Mouse (Mus musculus): ENCODE measurements around the gene Nxph3. TPM values are rescaled to one million over a fixed set of nuclear protein-coding genes. Genes with fewer than 3 reads are reported as not detected.

The Nxph3 gene
- polyA plus RNA-seq, 1 experiment from 2014 or later: 0.57 TPM

DNA sequence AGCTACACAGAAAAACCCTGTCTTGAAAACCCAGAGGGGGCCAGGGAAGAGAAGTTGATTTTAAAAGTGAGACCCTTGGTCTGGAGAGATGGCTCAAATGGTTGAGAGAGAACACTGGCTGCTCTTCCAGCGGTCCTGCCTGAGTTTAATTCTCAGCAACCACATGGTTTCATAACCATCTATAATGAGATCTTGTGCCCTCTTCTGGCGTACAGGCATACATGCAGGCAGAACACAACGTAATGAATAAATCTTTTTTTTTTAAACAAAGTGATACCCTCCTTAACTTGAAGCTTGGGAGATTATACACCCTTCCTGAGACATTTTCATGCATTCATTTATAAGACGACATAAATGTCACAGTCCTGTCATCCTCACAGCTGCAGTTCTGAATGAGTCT, 34.9 kb downstream of the Nxph3 start:
- no peak for ATAC-seq (ENCODE audit: low FRiP score)
- 81% methylated on average over 4 of the region's 4 CpGs for WGBS
- peaks cover 27% of the 10 kb centered on the region for H3K36me3 ChIP-seq (replicated peaks)

DNA sequence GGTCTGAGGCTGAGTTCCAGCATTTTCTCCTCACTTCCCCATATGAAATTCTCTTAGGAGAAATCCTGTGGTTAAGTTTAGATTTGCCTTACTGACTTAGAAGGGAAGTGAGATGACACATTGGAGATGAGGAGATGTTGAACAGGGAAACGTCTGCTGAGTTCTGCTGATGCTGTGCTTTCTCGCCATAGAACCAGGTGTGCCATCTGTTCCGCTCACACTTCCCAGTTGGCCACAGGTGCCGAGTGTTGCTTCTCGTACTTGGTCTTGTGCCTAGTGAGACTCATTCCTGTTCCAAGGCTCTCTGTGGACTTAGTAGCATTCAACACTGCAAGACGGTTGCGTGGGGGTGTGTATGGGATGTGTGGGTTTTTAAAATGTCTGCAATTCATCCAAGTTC, 38.0 kb downstream of the Nxph3 start:
- H3K4me3 ChIP-seq (replicated peaks): no peak overlapping the region
- ATAC-seq (ENCODE audit: low FRiP score): no peak

More for the DNA sequence above, 34.9 kb downstream of the Nxph3 start:
- no peak overlapping the region for H3K4me2 ChIP-seq
- H3K27me3 ChIP-seq: no peaks in the 10 kb centered on the region
- H3K4me1 ChIP-seq: no peaks in the 10 kb centered on the region
- no peak overlapping the region for H3K9ac ChIP-seq
- H3K27ac ChIP-seq: no peak overlapping the region
- H3K4me3 ChIP-seq (replicated peaks): no peak overlapping the region
- no peaks in the 10 kb centered on the region for H3K9me3 ChIP-seq

DNA sequence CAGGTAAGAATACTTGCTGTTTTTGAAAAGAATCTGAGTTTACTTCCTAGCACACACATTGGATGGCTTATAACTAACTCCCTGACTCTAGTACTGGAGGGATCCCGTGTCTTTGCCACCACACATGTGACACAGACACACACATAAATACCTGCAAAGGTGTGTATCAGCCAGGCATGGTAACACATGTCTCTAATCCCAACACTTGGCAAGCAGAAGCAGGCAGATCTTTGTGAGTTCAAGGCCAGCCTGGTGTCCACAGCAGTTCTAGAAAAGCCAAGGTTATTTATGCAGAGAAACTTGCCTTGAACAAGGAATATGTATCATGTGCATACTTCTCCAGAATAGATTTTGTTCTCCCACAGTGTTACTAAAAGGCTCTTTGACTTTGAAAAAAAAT, 40.9 kb downstream of the Nxph3 start:
- H3K27me3 ChIP-seq: no peaks in the 10 kb centered on the region
- H3K36me3 ChIP-seq (replicated peaks): peaks cover 26% of the 10 kb centered on the region
- no peak overlapping the region for H3K4me3 ChIP-seq (replicated peaks)
- ATAC-seq (ENCODE audit: low FRiP score): no peak
- WGBS: 92% methylated on average over 1 of the region's 1 CpGs
- H3K4me2 ChIP-seq: no peak overlapping the region
- H3K9me3 ChIP-seq: no peaks in the 10 kb centered on the region
- no peak overlapping the region for H3K9ac ChIP-seq
- no peak overlapping the region for H3K27ac ChIP-seq
- H3K4me1 ChIP-seq: no peaks in the 10 kb centered on the region

More for the DNA sequence above, 38.0 kb downstream of the Nxph3 start:
- H3K36me3 ChIP-seq (replicated peaks): peaks cover 33% of the 10 kb centered on the region
- H3K4me2 ChIP-seq: no peak overlapping the region
- H3K9ac ChIP-seq: no peak overlapping the region
- no peaks in the 10 kb centered on the region for H3K4me1 ChIP-seq
- WGBS: 90% methylated on average over 7 of the region's 7 CpGs
- H3K9me3 ChIP-seq: no peaks in the 10 kb centered on the region
- no peak overlapping the region for H3K27ac ChIP-seq
- H3K27me3 ChIP-seq: no peaks in the 10 kb centered on the region

DNA sequence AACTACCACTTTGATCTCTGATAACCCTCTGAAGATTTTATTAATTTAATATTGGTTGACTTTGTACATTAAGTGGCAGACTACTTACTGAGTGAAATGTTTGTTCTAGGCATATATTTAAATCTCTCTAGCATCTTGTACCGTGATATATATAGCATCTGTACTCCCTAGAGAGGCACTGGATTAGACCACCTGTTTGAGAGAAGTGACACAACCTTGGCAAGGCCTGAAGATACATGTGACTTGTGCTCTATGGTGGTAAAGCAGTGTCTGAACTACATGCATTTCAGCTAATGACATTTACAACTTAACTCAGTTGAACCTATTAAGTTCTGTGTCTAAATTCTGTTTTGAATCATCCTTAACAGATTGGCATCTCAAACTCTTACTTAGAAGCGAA, 41.4 kb downstream of the Nxph3 start:
- no peaks in the 10 kb centered on the region for H3K4me1 ChIP-seq

DNA sequence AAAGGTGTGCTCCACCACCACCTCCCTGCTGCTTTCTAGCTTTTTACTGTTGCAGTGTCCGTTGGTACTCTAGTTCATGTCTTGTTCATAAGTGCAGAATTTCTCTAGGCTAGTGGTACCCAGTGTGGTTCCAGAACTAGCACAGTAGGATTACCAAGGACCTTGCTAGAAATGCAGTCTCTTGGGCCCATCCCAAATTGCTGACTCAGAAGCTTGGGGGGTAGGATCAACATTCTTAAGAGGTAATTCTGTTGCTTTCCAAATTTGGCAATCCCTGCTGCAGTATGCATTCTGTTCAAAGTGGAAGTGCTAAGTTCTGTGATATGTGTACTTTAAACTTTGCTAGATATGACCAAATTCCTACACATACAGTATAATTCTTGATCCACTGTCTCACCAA, 46.6 kb downstream of the Nxph3 start:
- Histone ChIP-seq H3K9ac (no peak overlapping the region), H3K9me3 (no peaks in the 10 kb centered on the region), H3K4me2 (no peak overlapping the region), H3K36me3 (replicated peaks) (peaks cover 9% of the 10 kb centered on the region; the same call in 1 of the 2 replicates), H3K27me3 (no peaks in the 10 kb centered on the region), H3K27ac (no peak overlapping the region), H3K4me1 (no peaks in the 10 kb centered on the region), H3K4me3 (replicated peaks) (no peak overlapping the region)
- WGBS: 91% methylated on average over 1 of the region's 1 CpGs
- ATAC-seq (ENCODE audit: low FRiP score): no peak

More for the DNA sequence above, 41.4 kb downstream of the Nxph3 start:
- peaks cover 26% of the 10 kb centered on the region for H3K36me3 ChIP-seq (replicated peaks)
- no peak overlapping the region for H3K9ac ChIP-seq
- WGBS: 96% methylated on average over 2 of the region's 2 CpGs
- H3K4me2 ChIP-seq: no peak overlapping the region
- no peaks in the 10 kb centered on the region for H3K9me3 ChIP-seq
- no peak overlapping the region for H3K27ac ChIP-seq
- H3K27me3 ChIP-seq: no peaks in the 10 kb centered on the region
- no peak overlapping the region for H3K4me3 ChIP-seq (replicated peaks)
- no peak for ATAC-seq (ENCODE audit: low FRiP score)

DNA sequence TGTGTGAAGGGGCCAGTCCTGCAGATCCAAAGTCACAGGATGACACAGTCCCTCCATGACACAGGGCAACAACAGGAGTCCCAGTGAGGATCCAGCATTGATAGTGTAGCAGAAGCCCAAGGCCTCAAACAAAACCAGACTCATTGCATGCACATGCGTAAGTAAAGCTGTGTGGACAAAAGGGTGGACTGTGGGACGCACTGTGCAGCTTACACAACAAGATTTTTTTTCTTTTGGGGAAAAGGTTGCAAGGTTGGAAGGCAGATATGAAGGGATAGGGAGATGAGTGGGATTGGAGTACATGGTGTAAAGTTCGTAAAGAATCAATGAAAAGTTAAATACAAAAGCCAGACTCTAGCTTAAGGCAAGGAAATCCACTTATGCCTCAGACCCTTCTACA, 52.2 kb downstream of the Nxph3 start:
- no peaks in the 10 kb centered on the region for H3K4me1 ChIP-seq
- no peak for ATAC-seq (ENCODE audit: low FRiP score)
- 87% methylated on average over 3 of the region's 3 CpGs for WGBS
- H3K27ac ChIP-seq: no peak overlapping the region
- H3K4me3 ChIP-seq (replicated peaks): no peak overlapping the region
- H3K27me3 ChIP-seq: no peaks in the 10 kb centered on the region
- no peaks in the 10 kb centered on the region for H3K9me3 ChIP-seq
- no peaks in the 10 kb centered on the region for H3K36me3 ChIP-seq (replicated peaks)
- H3K9ac ChIP-seq: no peak overlapping the region
- H3K4me2 ChIP-seq: no peak overlapping the region

DNA sequence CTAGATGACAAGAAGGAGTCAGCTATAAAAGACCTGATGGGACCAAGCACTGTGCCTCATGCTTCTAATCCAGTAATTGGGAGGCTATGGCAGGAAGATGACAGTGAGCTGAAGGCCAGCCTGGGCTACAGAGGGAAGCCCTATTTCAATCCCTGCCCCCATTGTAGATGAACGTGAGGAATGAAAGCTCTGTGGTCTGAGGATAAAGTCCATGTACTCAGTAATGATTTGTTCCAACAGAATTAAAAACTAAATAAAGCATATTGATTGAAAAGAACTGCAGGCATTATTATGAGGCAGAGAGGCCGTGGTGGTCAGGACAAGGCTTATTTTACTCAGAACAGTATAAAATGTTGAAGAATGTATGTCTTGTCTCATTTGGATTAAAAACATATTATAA, 53.5 kb downstream of the Nxph3 start:
- 88% methylated on average over 2 of the region's 2 CpGs for WGBS

More for the DNA sequence above, 53.5 kb downstream of the Nxph3 start:
- Histone ChIP-seq H3K4me1 (no peaks in the 10 kb centered on the region), H3K27me3 (no peaks in the 10 kb centered on the region), H3K9me3 (no peaks in the 10 kb centered on the region), H3K27ac (no peak overlapping the region), H3K9ac (no peak overlapping the region), H3K4me3 (replicated peaks) (no peak overlapping the region), H3K4me2 (no peak overlapping the region), H3K36me3 (replicated peaks) (no peaks in the 10 kb centered on the region)
- no peak for ATAC-seq (ENCODE audit: low FRiP score)

Other genes starting within 250 kb of the Nxph3 start
- gene Kat7, start 204.3 kb downstream of the Nxph3 start, polyA plus RNA-seq (2016; fragmentation: Nextera tagmentation; extraction: Ambion mirVana): 83.9 and 92.1 TPM in 2 replicates
- 6.0 and 7.8 TPM in 2 replicates for gene Fam117a, start 177.6 kb downstream of the Nxph3 start, polyA plus RNA-seq (2016; fragmentation: Nextera tagmentation; extraction: Ambion mirVana)
- 126 TPM in 2 replicates for gene Slc35b1, start 129.9 kb downstream of the Nxph3 start, polyA plus RNA-seq (2016; fragmentation: Nextera tagmentation; extraction: Ambion mirVana)
- 193 and 211 TPM in 2 replicates for gene Spop, start 100.5 kb downstream of the Nxph3 start, polyA plus RNA-seq (2016; fragmentation: Nextera tagmentation; extraction: Ambion mirVana)
- gene Ngfr, start 73.2 kb upstream of the Nxph3 start, polyA plus RNA-seq (2016; fragmentation: Nextera tagmentation; extraction: Ambion mirVana): 10.5 and 10.9 TPM in 2 replicates
- 169 and 182 TPM in 2 replicates for gene Phb, start 152.4 kb upstream of the Nxph3 start, polyA plus RNA-seq (2016; fragmentation: Nextera tagmentation; extraction: Ambion mirVana)
- gene Zfp652, start 198.1 kb upstream of the Nxph3 start, polyA plus RNA-seq (2016; fragmentation: Nextera tagmentation; extraction: Ambion mirVana): 27.6 and 30.0 TPM in 2 replicates
- 1.4 and 2.3 TPM in 2 replicates for gene B130006D01Rik, start 209.0 kb upstream of the Nxph3 start, polyA plus RNA-seq (2016; fragmentation: Nextera tagmentation; extraction: Ambion mirVana)

Data from forebrain, embryonic 12.5 days (tissue).